Mouse (Mus musculus) bone marrow, adult 2 months (tissue): ENCODE results near the gene Snx32.

Source experiments
- CTCF ChIP-seq: fragments of 200-500 bp; IDR thresholded peaks from 2 replicates; pipeline ENCODE4 v1.5.1; 2011; ENCODE audit warnings: low read length, control low read depth; ENCODE audit not compliant: control insufficient read depth, insufficient read depth
- POLR2A ChIP-seq: fragments of 200-500 bp; IDR thresholded peaks from 2 replicates; pipeline ENCODE4 v1.6.1; 2011; ENCODE audit warnings: low read depth, mild to moderate bottlenecking, control low read depth, low read length, borderline replicate concordance; ENCODE audit not compliant: control insufficient read depth

GRCm38 (mm10) chr19:5459019-5459418 is 51.3 kb downstream of the Snx32 start:
- TF ChIP-seq CTCF (no peak), POLR2A (no peak)
